Mouse (Mus musculus): Measurements from ENCODE around the gene Pim1.
"Not testable (repeated sequence)": the region's sequence is repeated elsewhere in the genome, so short reads cannot be mapped to it uniquely, and the experiment has no call there.

Pim1 gene

GRCm38 (mm10) chr17:29494062-29494731 lies 3.6 kb downstream of the Pim1 start:
- no peak for DNase-seq (ENCODE audit: low spot score)

GRCm38 (mm10) chr17:29494732-29495076 lies 4.2 kb downstream of the Pim1 start:
- DNase-seq (ENCODE audit: low spot score), result no peak

DNA sequence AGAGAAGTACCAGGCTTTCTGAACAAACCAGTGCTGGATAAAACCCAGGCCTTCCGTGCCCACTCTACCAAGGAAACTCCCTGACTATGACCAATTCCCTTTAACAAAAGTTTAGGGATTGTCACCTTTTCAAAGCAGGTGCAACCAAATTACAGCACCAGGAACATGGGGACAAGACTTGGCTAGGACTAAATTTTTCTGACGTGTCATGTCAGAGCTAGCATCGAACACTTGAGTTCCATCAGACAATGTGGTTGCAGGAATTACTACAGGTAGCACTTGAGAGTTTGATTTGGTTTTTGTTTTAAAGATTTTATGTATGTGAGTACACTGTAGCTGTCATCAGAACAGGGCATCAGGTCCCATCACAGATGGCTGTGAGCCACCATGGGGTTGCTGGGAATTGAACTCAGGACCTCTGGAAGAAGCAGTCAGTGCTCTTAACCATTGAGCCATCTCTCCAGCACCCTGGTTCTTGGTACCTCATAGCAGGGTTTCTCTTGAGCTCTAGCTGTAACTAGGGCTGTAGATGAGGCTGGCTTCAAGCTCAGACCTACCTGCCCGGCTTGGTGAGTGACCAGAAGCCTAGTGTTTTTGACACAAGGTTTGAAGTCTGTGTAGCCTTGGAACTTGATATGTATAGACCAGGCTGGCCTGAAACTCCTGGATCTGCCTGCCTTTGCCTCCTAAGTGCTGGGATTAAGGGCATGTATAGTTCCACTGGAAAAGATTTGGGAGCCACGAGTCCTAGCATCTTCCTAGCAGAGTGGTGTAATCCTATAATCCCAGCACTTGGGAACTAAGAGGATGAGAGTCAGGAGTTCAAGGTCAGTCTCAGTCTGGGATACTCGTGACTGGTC lies 5.9 kb downstream of the Pim1 start:
- no peak for DNase-seq (ENCODE audit: low spot score)

- DNase-seq (ENCODE audit: low spot score), result no peak
These were observed 6.5 kb downstream of the Pim1 start for GRCm38 (mm10) chr17:29497071-29497354.

DNA sequence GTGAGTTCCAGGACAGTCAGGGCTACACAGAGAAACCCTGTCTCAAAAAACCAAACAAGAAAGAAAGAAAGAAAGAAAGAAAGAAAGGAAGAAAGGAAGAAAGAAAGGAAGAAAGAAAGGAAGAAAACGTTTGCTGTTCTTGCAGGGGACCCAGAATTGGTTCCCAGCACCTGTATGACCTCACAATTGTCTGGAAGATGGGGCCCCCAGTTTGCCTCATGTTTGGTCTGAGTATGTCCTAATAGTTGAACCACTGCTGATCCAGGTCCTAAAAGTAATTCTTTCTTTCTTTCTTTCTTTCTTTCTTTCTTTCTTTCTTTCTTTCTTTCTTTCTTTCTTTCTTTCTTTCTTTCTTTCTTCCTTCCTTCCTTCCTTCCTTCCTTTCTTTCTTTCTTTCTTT lies 6.9 kb downstream of the Pim1 start:
- DNase-seq (ENCODE audit: low spot score), result not testable (repeated sequence)

- no peak for DNase-seq (ENCODE audit: low spot score)
These were observed 7.5 kb downstream of the Pim1 start for GRCm38 (mm10) chr17:29498028-29498427.

- not testable (repeated sequence) for DNase-seq (ENCODE audit: low spot score)
These were observed 8.4 kb downstream of the Pim1 start for GRCm38 (mm10) chr17:29498952-29499351.

- DNase-seq (ENCODE audit: low spot score), result no peak
These were observed 9.0 kb downstream of the Pim1 start for GRCm38 (mm10) chr17:29499511-29499910.

- DNase-seq (ENCODE audit: low spot score), result no peak
These were observed 9.7 kb downstream of the Pim1 start for GRCm38 (mm10) chr17:29500243-29500740.

DNA sequence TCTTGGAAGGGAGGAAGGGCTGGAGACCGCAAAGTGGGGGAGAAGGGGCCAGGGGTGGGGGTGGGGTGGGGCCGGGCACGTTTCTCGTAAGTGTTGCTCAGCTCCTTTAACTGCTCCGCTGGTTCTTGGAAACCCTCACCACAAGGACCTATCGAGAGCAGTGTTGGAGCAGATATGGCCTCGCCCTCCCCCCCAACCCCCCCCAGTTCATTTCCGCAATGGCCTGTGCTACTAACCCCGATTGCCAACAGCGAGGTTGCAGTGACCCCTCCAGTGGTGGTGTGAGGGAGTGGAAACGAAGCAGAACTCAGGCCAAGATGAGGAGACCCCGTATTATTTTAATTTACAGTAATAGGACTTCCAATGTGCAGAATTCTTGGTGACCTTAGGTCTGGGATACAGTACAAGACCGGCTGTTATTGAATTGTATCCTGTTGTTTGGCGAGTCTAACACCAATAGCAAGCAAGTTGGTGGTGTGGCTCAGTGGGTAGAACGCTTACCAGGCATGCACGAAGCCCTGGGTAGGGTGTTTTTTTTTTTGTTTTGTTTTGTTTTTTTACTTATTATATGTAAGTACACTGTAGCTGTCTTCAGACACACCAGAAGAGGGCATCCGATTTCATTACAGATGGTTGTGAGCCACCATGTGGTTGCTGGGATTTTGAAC lies 10.4 kb downstream of the Pim1 start:
- no peak for DNase-seq (ENCODE audit: low spot score)

DNA sequence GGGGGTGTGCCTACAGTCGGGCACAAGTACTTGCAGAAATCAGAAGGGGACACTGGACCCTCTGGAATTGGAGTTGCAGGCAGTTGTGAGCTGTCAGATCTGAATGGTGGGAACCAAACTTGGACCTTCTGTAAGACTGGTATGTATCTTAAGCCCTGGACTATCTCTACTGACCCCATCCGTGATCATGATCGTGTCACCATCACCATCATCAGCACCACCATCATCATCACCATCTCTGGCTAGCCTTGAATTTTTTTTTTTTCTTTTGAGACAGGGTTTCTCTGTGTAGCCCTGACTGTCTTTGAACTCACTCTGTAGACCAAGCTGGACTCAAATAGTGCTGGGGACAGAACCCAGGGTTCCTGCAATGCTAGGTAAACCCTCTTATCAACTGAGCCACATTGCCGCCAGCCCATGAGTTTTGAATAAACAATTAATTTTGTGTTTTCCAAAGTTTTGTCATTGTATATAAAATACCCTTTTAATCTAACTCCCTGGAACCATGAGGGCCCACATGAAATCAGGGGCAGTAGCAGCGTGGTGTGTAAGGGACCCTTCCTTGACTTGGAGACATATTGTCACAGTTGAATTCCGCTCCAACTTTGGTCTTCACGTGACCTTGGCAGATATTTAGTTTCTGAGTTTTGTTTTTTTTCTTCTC lies 11.6 kb downstream of the Pim1 start:
- DNase-seq (ENCODE audit: low spot score), result no peak

GRCm38 (mm10) chr17:29502669-29503665 lies 12.4 kb downstream of the Pim1 start:
- no peak for DNase-seq (ENCODE audit: low spot score)

GRCm38 (mm10) chr17:29503700-29504099 lies 13.1 kb downstream of the Pim1 start:
- no peak for DNase-seq (ENCODE audit: low spot score)

GRCm38 (mm10) chr17:29508927-29509608 lies 18.5 kb downstream of the Pim1 start:
- DNase-seq (ENCODE audit: low spot score), result no peak

DNA sequence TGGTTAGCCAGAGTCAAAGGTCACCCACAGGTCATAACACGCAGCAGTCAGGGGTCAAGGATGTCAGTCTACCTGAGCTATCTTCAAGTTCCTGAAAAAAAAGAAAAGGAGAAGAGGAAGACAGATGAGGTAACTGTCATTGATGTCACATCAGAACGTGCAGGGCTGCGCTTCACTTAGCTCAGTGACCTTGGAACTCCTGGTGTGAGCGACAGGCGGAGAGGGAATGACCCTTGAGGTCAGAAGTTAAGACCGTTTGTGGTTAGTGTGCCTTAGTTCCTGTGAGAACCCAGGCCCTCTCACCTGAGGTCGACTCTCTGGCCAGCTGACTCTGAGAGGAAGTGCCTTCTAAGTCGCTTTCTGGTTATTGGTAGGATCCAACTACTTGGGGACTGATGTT lies 20.1 kb downstream of the Pim1 start:
- no peak for DNase-seq (ENCODE audit: low spot score)

GRCm38 (mm10) chr17:29513044-29513730 lies 22.6 kb downstream of the Pim1 start:
- no peak for DNase-seq (ENCODE audit: low spot score)

DNA sequence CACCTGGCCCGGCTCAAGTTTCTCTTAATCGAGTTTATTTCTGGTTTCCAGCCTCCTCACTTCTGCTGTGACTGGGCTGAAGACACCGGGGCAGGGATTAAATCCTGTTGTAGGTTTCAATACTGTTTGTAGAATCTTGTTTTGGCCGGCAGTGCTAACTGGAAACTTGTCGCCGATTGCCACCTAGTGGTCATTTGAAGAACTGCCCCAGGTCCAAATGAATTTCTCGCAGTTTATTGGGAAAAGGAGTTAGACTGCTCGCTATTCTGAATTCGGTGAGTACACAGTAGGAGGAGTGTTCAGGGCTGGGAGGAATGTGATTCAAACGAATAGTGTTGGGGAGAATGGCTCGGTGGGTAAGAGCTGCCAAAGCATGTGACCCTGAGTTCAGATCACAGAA lies 23.9 kb downstream of the Pim1 start:
- DNase-seq (ENCODE audit: low spot score), result peak; percentile 57

DNA sequence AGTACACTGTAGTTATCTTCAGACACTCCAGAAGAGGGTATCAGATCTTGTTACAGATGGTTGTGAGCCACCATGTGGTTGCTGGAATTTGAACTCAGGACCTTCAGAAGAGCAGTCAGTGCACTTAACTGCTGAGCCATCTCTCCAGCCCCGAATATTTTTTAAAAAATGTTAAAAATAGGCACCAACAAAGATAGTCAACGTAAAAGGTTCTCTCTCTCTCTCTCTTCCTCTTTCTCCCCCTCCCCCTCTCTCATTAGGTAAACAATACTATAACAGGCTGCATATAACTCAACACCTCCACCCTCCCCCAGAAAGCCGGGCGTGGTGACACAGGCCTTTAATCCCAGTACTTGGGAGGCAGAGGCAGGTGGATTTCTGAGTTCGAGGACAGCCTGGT lies 28.1 kb downstream of the Pim1 start:
- not testable (repeated sequence) for DNase-seq (ENCODE audit: low spot score)

GRCm38 (mm10) chr17:29519731-29520130 lies 29.2 kb downstream of the Pim1 start:
- DNase-seq (ENCODE audit: low spot score), result no peak

DNA sequence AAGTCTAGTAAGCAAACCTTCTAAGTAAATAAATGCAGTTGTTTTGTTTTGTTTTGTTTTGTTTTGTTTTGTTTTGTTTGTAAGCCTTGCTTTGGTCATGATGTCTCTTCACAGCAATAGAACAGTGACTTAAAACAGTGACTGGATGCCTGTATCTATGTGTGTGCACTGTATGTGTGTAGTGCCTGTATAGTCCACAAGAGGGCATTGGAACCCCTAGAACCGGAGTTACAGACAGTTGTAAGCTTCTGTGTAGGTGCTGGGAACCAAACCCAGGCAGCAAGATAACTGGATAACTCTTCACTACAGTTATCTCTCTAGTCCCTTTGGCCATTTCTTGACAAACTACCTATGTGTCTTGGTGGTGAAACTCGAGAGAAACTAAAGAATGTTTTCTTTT lies 35.1 kb downstream of the Pim1 start:
- no peak for DNase-seq (ENCODE audit: low spot score)
